Mouse (Mus musculus) cerebellum, adult 2 months (tissue): Measurements from ENCODE around the gene Carmil1.

Experiments
- CTCF ChIP-seq: fragments of 200-500 bp; IDR thresholded peaks from 2 replicates; pipeline ENCODE4 v1.5.1; 2011; ENCODE audit warnings: low read depth, mild to moderate bottlenecking, control low read depth, low read length, moderate library complexity, borderline replicate concordance; ENCODE audit not compliant: insufficient read depth
- POLR2A ChIP-seq: fragments of 200-500 bp; IDR thresholded peaks from 2 replicates; pipeline ENCODE4 v1.6.1; 2011; ENCODE audit warnings: low read length, control low read depth, borderline replicate concordance; ENCODE audit not compliant: insufficient read depth

GRCm38 (mm10) chr13:24045271-24045670 lies 235.3 kb downstream of the Carmil1 start:
- TF ChIP-seq CTCF (no peak), POLR2A (no peak)
